Mouse (Mus musculus) urinary bladder, postnatal 10 days (tissue): ENCODE measurements around the gene Ppp2r2d.

ENCODE experiments used
- DNase-seq: peaks from one replicate; pipeline ENCODE4 v3.0.0; 2022; ENCODE audit warnings: low spot score

The Ppp2r2d gene

GRCm38 (mm10) chr7:138845544-138846391 is at the start of gene Ppp2r2d, which contains the start of gene Mapk1ip1:
TSS of gene Ppp2r2d (plus strand) at chr7:138846079.
TSS of gene Mapk1ip1 (minus strand) at chr7:138846273.
- DNase-seq: peak; percentile 90

GRCm38 (mm10) chr7:138803386-138803785 is 42.5 kb upstream of the Ppp2r2d start:
- DNase-seq: no peak

GRCm38 (mm10) chr7:138807146-138807545 is 38.7 kb upstream of the Ppp2r2d start:
- DNase-seq: no peak

GRCm38 (mm10) chr7:138813213-138813875 is 32.5 kb upstream of the Ppp2r2d start:
- no peak for DNase-seq

- no peak for DNase-seq
These were observed 27.6 kb upstream of the Ppp2r2d start for GRCm38 (mm10) chr7:138818314-138818713.

GRCm38 (mm10) chr7:138824423-138824822 is 21.5 kb upstream of the Ppp2r2d start:
- no peak for DNase-seq

- DNase-seq: no peak
These were observed 20.7 kb upstream of the Ppp2r2d start for GRCm38 (mm10) chr7:138824995-138825756.

- DNase-seq: no peak
These were observed 18.1 kb upstream of the Ppp2r2d start for GRCm38 (mm10) chr7:138827812-138828211.

- DNase-seq: no peak
These were observed 10.9 kb upstream of the Ppp2r2d start for GRCm38 (mm10) chr7:138835028-138835427.

- DNase-seq: no peak
These were observed 5.3 kb upstream of the Ppp2r2d start for GRCm38 (mm10) chr7:138840594-138841021.

GRCm38 (mm10) chr7:138841436-138842151 is 4.3 kb upstream of the Ppp2r2d start:
- no peak for DNase-seq

GRCm38 (mm10) chr7:138843421-138843820 is 2.5 kb upstream of the Ppp2r2d start:
- no peak for DNase-seq

GRCm38 (mm10) chr7:138845111-138845510 is 768 bp upstream of the Ppp2r2d start:
- DNase-seq: no peak

GRCm38 (mm10) chr7:138846502-138846991 is 668 bp downstream of the Ppp2r2d start:
- peak; percentile 20 for DNase-seq

GRCm38 (mm10) chr7:138847316-138848027 is 1.6 kb downstream of the Ppp2r2d start:
- DNase-seq: no peak

GRCm38 (mm10) chr7:138848028-138848920 is 2.4 kb downstream of the Ppp2r2d start:
- DNase-seq: no peak

- DNase-seq: no peak
These were observed 4.2 kb downstream of the Ppp2r2d start for GRCm38 (mm10) chr7:138850083-138850482.

- DNase-seq: no peak
These were observed 7.6 kb downstream of the Ppp2r2d start for GRCm38 (mm10) chr7:138853417-138854031.

GRCm38 (mm10) chr7:138854201-138854600 is 8.3 kb downstream of the Ppp2r2d start:
- no peak for DNase-seq
